Mouse (Mus musculus): Measurements from ENCODE around the gene Tlnrd1.

Gene Tlnrd1

DNA sequence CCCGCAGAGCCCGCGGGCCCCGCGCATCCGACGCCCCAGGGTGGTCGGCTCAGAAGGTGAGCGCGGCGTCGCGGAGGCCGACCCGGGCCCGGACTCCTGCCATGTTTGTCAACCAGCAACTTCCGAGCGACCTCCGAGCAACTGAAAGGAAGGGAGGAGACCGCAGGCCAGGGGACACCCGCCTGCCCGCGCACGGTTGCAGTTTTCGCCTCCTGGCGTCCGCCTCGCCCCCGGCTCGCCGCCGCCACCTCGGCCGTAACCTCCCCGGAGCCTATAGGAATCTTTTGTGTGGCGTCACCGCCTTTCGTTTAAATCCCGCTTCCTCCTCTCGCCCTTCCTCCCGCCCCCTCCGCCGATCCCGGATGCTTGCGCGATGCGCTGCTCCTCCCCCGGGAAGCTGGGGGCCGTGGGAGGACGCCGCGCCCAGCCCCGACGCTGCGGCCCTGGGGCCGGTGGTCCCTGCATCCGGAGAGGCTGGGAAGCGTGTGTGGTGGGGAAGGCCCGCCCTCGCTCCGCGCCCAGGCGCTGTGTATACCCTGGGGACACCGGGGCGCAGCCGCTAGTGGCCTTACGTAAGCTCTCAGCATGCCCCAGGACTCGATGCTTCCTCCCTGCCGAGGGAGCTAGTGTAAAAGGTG lies at the start of gene Tlnrd1, which contains the start of gene Mesd:
Gene Tlnrd1 (minus strand): TSS at position 285 of the 638 bp plus-strand sequence.
Gene Mesd (plus strand): TSS at position 446 of the 638 bp plus-strand sequence.
- TF ChIP-seq GATA4 (IDR thresholded peaks at IDR 0.05; ENCODE audit: insufficient replicate concordance, low read length), result peak; percentile 67; the same call in 1 of the 2 replicates

DNA sequence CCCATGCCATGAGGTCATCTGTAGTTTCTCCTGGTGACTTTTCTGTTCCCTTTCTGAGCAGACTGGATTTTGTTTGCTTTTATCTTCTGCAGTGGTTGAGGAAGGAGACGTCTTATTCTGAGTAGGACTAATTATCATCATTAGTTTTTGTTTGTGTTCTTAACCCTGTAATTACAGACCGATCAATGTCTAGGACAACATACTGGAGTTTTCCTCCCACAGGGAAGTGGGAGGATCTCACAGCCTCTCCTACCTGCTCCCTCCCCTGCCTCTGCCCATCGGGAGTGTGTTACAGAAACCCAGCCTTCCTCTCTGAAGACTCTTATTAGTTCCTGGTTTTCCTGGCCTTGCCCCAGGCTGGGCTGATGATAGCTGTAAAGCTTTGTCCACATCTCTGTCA lies 37.5 kb upstream of the Tlnrd1 start:
- no peak for TF ChIP-seq GATA4 (IDR thresholded peaks at IDR 0.05; ENCODE audit: insufficient replicate concordance, low read length)

DNA sequence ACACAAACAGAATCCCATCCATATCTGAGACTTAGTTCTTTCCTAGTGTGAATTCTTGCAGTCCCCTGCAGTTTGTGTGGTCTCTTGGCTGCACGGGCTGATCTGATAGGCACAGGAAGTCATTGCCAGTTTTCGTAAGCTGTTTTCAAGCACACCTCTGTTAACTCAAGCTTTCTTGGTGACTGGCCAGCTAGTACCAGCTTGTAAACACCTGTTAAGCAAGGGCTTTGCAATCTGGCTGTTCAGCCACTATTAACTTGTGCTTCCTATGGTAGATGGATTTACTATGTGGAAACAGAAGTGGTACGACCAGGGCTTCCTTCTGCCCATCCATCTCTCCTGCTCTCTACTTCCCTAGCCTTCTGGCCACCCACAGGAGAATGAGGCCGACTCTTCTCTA lies 36.1 kb upstream of the Tlnrd1 start:
- no peak for TF ChIP-seq GATA4 (IDR thresholded peaks at IDR 0.05; ENCODE audit: insufficient replicate concordance, low read length)

DNA sequence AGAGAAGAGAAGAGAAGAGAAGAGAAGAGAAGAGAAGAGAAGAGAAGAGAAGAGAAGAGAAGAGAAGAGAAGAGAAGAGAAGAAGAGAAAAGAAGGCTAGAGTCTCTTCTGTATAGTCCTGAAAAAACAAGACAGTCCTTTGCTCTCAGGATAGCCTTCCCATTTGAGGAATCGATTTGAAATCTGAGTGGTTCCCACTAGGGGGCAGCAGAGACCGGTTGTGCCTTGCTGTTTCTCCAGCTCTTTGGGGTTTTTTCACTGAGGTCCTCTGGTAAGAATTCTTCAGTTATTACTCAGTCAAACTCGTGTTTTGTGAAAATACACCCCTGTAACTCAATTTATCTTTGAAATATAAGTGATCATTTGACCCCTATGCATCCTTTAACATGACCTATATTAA lies 30.5 kb upstream of the Tlnrd1 start:
- no peak for TF ChIP-seq GATA4 (IDR thresholded peaks at IDR 0.05; ENCODE audit: insufficient replicate concordance, low read length)

DNA sequence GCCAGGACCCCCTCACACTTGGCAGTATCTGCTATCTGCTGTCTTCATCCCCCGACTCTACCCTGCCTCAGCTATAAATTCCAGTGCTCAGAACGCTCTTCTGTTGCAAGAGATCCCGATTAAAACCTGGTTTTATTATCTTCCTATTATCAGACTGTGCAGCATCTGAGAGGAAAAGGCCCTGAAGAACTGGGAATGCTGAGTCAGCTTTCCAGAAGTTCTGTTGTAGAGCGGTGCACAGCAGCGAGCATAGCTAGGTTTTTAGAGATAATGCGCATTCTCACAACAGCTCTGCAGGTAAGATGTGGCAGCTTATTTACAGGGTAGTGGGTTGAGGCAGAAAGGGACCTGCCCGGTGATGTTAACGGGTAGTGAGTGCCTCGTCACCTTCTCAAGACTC lies 29.9 kb upstream of the Tlnrd1 start:
- no peak for TF ChIP-seq GATA4 (IDR thresholded peaks at IDR 0.05; ENCODE audit: insufficient replicate concordance, low read length)

DNA sequence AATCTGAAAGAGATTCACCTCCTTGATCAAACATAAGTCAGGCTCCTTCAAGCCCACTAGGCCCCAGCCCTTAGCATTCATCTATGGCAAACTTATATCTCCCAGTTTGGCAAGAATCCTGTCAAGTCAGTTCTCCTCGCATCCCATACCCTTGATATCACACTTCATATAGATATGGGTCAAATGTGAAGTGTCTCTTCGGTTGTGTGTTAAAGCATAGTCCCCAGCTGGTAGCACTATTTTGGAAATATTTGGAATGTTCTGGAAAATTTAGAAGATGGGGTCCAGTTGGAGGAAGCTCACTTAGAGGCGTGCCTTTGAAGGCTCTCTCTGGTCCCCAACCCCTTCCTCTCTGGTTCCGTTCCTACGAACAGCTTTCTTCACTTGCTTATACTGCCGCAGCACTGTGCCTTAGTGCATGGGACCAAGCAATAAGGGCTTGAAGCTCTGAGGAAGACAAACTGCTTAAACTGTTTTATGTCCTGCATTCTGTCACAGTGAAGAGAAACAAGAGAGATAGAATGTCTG lies 29.4 kb upstream of the Tlnrd1 start:
- no peak for TF ChIP-seq GATA4 (IDR thresholded peaks at IDR 0.05; ENCODE audit: insufficient replicate concordance, low read length)

DNA sequence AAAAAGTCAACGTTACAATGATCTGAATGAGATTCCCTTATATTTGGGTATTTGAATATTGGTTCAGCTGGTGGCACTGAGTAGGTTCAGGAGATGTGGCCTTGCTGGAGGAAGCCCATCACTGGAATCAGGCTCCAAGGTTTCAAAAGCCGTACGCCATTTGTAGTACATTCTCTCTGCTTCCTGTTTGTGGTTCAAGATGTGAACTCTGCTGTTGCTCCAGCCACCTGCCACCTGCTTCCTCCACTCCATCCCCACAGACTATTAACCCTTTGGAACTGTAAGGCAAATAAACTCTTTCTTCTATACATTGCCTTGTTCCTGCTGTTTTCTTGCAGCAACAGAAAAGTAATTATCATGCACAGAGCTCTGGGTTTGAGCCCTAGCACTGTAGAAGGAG lies 27.8 kb upstream of the Tlnrd1 start:
- no peak for TF ChIP-seq GATA4 (IDR thresholded peaks at IDR 0.05; ENCODE audit: insufficient replicate concordance, low read length)

DNA sequence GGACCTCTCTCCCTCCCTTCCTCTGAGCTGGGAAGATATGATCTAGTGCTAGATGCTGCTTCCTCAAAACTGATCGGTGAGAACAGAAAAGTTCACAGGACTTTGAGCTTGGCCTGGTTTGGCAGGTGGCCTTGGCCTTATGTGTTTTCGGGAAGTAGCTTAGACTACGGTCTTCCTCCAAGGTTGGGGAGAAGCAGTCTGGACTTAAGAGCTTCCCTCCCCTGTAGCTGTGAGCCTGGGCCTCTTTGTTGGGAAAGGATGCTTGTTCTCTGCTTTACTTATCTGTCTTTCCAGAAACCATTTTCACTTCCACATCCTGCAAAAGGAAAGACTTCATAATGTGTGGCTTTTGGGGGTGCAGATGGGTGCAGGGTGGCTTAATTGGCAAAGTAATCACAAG lies 20.7 kb upstream of the Tlnrd1 start:
- TF ChIP-seq GATA4 (IDR thresholded peaks at IDR 0.05; ENCODE audit: insufficient replicate concordance, low read length), result no peak

DNA sequence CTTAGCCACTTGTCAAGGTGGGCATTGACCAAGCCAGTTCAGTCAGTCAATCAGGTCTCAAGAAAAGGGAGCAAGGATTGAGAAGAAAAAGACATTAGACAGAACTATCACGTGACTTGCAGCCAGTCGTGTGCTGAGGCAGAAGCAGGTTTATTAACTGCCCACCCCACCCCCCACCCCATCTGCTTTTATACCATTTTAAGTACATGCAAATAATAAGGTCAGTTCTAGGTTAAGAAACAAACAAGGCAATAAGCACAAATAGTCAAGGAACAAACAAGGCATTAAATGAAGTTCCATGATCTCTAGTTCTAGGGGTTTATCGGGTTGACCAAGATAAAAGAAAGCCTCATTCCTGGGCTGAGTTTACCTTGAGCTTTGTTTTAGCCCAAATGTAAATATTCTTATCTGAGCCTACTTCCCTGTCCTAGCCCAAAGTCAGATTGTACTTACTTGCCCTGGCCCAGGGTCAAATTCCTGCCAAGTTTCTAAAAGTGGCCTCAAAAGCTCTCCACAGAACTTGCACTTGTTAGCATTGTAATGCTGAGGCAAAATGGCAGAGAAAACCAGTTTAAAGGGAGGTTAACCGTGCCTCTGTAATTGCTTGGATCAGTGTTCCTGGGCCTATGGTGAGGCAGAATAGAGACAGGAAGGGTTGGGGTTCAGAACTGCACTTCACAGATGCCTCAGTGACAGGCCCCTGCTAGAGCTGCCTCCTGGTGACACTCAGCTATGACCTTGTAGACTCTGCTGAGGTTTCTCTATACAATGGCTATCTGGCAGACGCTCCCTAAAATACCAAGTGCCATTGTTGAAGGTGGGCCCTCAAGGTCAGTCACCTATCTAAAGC lies 18.4 kb upstream of the Tlnrd1 start:
- TF ChIP-seq GATA4 (IDR thresholded peaks at IDR 0.05; ENCODE audit: insufficient replicate concordance, low read length), result no peak

DNA sequence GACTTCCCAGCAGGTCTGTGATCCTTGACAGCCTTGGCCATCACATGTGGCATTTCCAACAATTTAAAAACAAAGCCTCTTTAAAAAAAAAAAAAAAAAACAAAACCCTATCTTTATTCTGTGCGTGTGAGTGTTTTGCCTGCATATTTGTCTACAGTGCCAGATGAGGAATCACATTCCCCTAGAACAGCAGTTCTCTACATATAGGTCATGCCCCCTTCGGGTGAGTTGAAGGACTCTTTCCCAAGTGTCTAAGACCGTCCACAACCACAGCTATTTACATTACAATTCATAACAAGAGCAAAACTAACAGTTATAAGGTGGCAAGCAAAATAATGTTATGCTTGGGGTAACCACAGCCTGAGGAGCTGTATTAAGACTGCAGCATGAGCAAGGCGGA lies 17.3 kb upstream of the Tlnrd1 start:
- TF ChIP-seq GATA4 (IDR thresholded peaks at IDR 0.05; ENCODE audit: insufficient replicate concordance, low read length), result no peak

DNA sequence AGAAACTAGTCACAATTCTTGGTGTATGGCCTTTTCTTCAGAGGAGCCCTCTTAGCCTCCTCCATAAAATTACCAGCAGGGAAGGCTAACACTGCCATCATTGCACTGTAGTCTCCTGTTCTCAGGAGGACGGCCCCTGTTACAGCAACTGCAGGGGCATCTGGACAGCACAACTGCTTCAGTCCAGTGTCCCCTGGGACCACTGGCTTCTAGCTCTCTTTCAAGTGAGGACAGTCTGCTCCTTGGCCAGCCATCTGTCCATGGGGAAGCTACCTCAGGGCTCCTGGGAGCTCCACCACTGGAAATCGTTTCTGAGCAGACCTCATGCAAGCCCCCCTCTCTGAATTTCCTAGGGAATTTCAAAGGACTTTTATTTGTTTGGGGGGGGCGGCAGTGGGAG lies 16.4 kb upstream of the Tlnrd1 start:
- no peak for TF ChIP-seq GATA4 (IDR thresholded peaks at IDR 0.05; ENCODE audit: insufficient replicate concordance, low read length)

DNA sequence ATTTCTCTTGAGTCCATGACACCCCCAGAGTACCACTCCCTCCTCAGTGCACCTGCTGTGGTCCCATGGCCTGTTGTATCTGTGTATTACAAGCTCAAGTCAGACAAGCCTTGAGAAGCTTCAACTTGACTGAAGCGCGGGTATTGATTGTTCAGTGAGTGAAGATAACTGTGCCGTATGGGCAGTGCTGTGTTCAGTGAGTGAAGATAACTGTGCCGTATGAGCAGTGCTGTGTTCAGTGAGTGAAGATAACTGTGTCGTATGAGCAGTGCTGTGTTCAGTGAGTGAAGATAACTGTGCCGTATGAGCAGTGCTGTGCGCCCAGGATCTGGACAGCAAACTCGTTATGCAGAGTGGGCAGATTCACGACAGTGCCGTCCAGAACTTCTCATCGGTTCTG lies 14.2 kb upstream of the Tlnrd1 start:
- TF ChIP-seq GATA4 (IDR thresholded peaks at IDR 0.05; ENCODE audit: insufficient replicate concordance, low read length), result no peak

DNA sequence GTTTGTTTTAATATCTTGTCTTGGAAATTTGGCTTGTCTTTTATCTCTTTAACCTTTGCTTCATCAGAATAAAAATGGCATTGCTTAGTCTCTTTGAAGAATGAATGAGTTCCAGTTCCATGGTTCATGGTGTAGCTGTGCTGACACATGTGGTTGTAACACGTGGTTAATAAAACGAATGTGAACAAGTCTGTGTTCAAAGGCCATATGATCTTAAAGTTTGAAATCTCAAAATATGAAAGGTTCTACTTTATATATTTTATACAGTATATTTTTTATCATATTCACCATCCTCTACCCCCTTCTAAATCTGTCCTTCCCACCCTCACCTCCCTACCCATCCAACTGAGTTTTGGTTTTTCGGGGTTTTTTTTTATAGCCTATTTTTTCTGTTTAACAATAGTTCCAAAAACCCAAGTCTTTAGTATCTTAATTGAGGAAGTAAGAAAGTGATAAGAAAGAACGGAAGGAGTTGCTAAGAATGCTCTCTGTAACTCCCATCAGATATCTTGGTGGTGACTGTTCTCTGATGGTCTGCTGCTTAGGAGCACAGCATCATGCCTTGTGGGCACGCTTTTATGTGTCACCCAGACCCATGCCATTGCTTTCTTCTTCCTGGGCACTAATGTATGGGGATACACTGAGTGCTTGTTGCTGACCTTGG lies 12.1 kb upstream of the Tlnrd1 start:
- no peak for TF ChIP-seq GATA4 (IDR thresholded peaks at IDR 0.05; ENCODE audit: insufficient replicate concordance, low read length)

DNA sequence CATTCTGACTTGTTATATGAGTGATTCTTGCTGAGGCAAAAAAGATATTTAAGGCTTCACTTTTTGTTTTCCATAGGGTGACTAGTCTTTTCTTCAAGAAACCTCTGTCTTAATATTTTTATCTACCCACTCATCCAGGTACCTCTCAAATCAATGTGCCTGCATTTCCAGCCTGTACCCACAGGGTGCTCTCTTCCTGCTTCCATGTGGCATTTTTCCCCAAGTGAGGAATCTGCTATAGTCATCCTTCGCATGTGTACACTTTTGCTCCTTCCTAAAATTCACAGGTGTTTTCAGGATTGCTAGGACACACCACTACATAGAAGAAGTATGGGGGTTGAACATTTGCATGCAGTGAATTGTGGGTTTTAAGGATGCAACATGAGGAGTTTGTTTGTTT lies 10.2 kb upstream of the Tlnrd1 start:
- TF ChIP-seq GATA4 (IDR thresholded peaks at IDR 0.05; ENCODE audit: insufficient replicate concordance, low read length), result no peak

DNA sequence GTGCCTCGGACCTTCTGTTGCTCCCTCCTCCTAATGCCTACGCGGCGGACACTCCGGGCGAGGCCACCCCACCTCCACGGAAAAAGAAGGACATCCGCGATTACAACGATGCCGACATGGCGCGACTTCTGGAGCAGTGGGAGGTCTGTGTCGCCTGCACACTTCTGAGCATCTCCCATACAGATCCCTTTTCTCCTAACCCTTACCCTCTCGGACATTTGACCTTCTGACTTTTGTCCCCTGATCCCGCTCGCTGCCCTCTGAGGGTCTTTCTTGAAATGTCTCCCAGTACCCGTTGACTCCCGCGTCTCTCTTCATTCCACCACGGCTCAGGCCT lies 8.2 kb upstream of the Tlnrd1 start:
- no peak for TF ChIP-seq GATA4 (IDR thresholded peaks at IDR 0.05; ENCODE audit: insufficient replicate concordance, low read length)

Data from liver, adult (tissue).